Mouse (Mus musculus): Measurements from ENCODE around the gene Hnrnpa1. TPM values are rescaled to one million over a fixed set of nuclear protein-coding genes. Genes with fewer than 3 reads are reported as not detected.

Gene Hnrnpa1
- polyA plus RNA-seq, 1 experiment = 69.3 TPM

GRCm38 (mm10) chr15:103295851-103296250 is 55.6 kb downstream of the Hnrnpa1 start:
- 50% methylated on average over 5 of the region's 5 CpGs for WGBS

More at GRCm38 (mm10) chr15:103295851-103296250, 55.6 kb downstream of the Hnrnpa1 start:
- Histone ChIP-seq H3K36me3 (ENCODE audit: control insufficient read depth, insufficient read depth, low read length) (no peaks in the 10 kb centered on the region), H3K4me1 (ENCODE audit: control insufficient read depth, insufficient read depth, low read length) (peaks cover 4% of the 10 kb centered on the region; the same call in 1 of the 2 replicates), H3K27ac (ENCODE audit: insufficient read depth, low read depth, low read length) (no peak overlapping the region), H3K4me3 (ENCODE audit: insufficient read depth, low read depth, low read length) (no peak overlapping the region), H3K27me3 (replicated peaks; ENCODE audit: control insufficient read depth, insufficient read depth, low read length) (no peaks in the 10 kb centered on the region)
- TF ChIP-seq POLR2A (IDR thresholded peaks at IDR 0.05; ENCODE audit: low read depth, low read length) (no peak), CTCF (conservative IDR thresholded peaks at IDR 0.05; ENCODE audit: insufficient read depth, insufficient read length, low read depth, low read length) (no peak)
- no peak for DNase-seq

Other genes starting within 250 kb of the Hnrnpa1 start
- gene Hoxc8, start 249.8 kb upstream of the Hnrnpa1 start, polyA plus RNA-seq (2012; rRNA removed) = 3.4 and 4.0 TPM in 2 replicates
- 24.7 and 25.4 TPM in 2 replicates for gene Hoxc6, start 242.2 kb upstream of the Hnrnpa1 start, polyA plus RNA-seq (2012; rRNA removed)
- 2.5 and 2.7 TPM in 2 replicates for gene Hoxc4, start 221.5 kb upstream of the Hnrnpa1 start, polyA plus RNA-seq (2012; rRNA removed)
- gene Smug1, start 73.3 kb upstream of the Hnrnpa1 start, polyA plus RNA-seq (2012; rRNA removed) = 15.5 and 19.4 TPM in 2 replicates
- 18.8 and 26.9 TPM in 2 replicates for gene Cbx5, start 616 bp upstream of the Hnrnpa1 start, polyA plus RNA-seq (2012; rRNA removed)
- gene Nfe2, start 18.0 kb downstream of the Hnrnpa1 start, polyA plus RNA-seq (2012; rRNA removed) = 0.58 and 1.0 TPM in 2 replicates
- gene Copz1, start 32.3 kb downstream of the Hnrnpa1 start, polyA plus RNA-seq (2012; rRNA removed) = 138 TPM in 2 replicates
- gene Gpr84, start 70.2 kb downstream of the Hnrnpa1 start, polyA plus RNA-seq (2012; rRNA removed) = 0.13 TPM in 1 of 2 replicates, not detected in the other
- 5.2 and 6.1 TPM in 2 replicates for gene Zfp385a, start 99.7 kb downstream of the Hnrnpa1 start, polyA plus RNA-seq (2012; rRNA removed)
- 9.3 and 9.7 TPM in 2 replicates for gene Itga5, start 126.3 kb downstream of the Hnrnpa1 start, polyA plus RNA-seq (2012; rRNA removed)
- gene Gtsf1, start 190.0 kb downstream of the Hnrnpa1 start, polyA plus RNA-seq (2012; rRNA removed) = 0.23 TPM in 1 of 2 replicates, not detected in the other
- gene Gtsf2, start 208.0 kb downstream of the Hnrnpa1 start, polyA plus RNA-seq (2012; rRNA removed) = not detected in 2 replicates
- gene Nckap1l, start 213.4 kb downstream of the Hnrnpa1 start, polyA plus RNA-seq (2012; rRNA removed) = 3.0 and 5.9 TPM in 2 replicates